Mouse (Mus musculus): ENCODE data around the gene Gm21985. TPM values are rescaled to one million over a fixed set of nuclear protein-coding genes. Genes with fewer than 3 reads are reported as not detected.

The Gm21985 gene
- polyA plus RNA-seq, 1 experiment from 2014 or later: not detected

DNA sequence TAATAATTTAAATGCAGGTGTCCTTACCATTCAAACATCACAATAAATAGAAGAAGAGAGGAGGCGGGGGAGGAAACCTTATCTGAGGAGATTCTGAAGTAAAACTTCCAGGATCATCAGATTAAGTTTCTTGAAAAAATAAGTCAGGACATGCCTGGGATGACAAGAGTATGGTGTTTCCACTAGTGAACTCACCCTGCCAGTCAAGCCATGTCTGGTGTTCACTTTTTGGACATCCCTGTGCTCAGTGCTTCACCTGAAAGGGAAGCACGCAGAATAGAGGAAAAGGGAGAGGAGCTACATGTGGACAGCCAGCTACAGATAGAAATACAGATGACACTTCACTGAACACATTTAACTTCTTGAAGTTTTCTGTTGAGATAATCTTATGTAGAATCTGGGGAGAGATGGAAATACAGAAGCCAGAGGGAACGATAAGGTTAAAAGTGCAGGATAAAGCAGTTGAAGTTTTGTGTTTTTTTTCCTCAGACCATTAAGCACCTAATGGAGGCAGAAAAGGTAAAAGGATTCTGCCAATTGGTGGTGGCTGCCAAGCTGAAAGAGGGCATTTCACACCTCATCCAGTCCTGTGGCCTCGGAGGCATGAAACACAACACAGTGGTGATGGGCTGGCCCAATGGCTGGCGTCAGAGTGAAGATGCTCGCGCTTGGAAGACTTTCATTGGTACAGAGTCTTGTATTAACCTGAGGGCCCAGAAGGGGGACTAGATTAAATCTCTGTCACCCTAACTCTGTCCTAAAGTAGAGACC is 87.8 kb downstream of the Gm21985 start:
- Histone ChIP-seq H3K9me3 (no peaks in the 10 kb centered on the region), H3K4me1 (replicated peaks) (no peaks in the 10 kb centered on the region), H3K4me2 (no peak overlapping the region), H3K36me3 (peaks cover 81% of the 10 kb centered on the region), H3K27ac (no peak overlapping the region), H3K27me3 (no peaks in the 10 kb centered on the region), H3K4me3 (no peak overlapping the region), H3K9ac (no peak overlapping the region)
- no peak for ATAC-seq (ENCODE audit: low FRiP score)
- WGBS: 87% methylated on average over 7 of the region's 7 CpGs

DNA sequence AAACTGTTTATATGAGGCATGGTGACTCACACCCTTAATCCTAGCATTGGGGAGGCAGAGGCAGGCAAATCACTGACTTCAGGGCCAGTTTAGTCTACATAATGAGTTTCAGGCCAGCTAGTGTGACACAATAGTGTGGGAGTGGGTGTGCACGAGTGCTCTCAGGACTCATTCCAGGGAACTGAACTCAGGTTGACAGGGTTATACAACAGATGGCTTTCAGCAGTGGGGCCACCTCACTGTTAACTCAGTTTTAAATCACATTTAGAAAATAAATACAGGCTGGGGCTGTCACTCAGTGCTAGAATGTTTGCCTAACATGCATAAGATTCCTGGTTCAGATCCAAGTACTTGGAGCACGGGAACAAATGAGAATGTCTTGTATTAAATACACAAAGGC is 93.5 kb downstream of the Gm21985 start:
- no peak for ATAC-seq (ENCODE audit: low FRiP score)
- Histone ChIP-seq H3K9me3 (no peaks in the 10 kb centered on the region), H3K9ac (no peak overlapping the region), H3K27ac (no peak overlapping the region), H3K4me2 (no peak overlapping the region), H3K4me1 (replicated peaks) (no peaks in the 10 kb centered on the region), H3K4me3 (no peak overlapping the region), H3K27me3 (no peaks in the 10 kb centered on the region), H3K36me3 (peaks cover 90% of the 10 kb centered on the region)
- 86% methylated on average over 2 of the region's 2 CpGs for WGBS

DNA sequence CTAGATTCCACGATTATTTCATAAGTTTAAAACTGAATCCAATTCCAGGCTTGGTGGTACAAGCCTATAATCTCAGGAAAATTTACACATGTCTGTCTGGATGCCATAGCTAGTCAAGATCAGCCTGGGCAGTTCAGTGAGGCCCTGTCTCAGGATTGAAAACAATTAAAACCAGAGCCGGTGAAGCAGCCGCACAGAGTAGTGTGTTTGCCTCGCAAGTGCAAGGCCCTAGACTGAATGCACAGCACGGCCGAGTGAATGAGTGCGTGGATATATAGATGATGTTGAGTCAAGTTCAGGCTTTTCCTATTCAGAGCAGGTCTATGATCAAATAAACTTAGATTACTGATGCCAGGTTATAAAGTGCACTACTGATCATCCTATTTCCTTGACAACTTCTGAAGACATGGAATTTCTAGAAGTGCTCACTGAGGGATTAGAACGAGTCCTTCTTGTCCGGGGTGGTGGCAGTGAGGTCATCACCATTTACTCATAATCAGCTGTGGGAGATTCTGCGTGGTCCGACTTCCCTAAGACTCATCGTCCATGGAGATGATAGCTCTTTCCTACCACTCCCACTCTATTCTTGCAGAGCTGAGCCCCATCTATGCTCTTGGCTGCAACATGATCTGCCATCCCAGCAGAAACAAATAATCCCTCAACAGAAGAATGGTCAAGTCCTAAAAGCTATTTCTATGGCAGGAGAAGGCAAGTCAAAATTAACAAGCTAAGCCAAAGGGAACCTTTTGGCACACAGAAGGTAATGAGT is 94.1 kb downstream of the Gm21985 start:
- H3K27me3 ChIP-seq: no peaks in the 10 kb centered on the region
- no peak for ATAC-seq (ENCODE audit: low FRiP score)
- no peak overlapping the region for H3K4me2 ChIP-seq
- no peaks in the 10 kb centered on the region for H3K9me3 ChIP-seq
- 93% methylated on average over 12 of the region's 12 CpGs for WGBS
- no peak overlapping the region for H3K4me3 ChIP-seq
- H3K9ac ChIP-seq: no peak overlapping the region
- no peak overlapping the region for H3K27ac ChIP-seq
- H3K36me3 ChIP-seq: peaks cover 87% of the 10 kb centered on the region
- H3K4me1 ChIP-seq (replicated peaks): no peaks in the 10 kb centered on the region

DNA sequence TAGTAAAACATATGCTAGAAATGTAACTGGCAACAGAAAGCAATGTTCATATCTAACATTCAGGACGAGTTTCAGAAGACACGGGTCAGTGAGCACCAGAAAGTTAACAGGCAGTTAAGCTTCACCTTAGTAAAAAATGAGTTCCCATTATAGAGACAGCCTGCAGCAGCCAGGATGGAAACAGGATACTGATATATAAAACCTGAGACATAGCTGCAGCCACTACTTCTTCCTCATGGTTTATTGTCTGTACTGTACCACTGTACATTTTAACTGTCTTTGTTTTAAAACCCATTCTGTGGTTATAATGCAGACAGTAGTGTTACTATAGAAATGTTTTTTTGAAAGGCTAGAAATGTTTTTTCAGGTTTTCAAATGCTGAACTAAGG is 94.7 kb downstream of the Gm21985 start:
- H3K36me3 ChIP-seq: peaks cover 82% of the 10 kb centered on the region
- ATAC-seq (ENCODE audit: low FRiP score): no peak

DNA sequence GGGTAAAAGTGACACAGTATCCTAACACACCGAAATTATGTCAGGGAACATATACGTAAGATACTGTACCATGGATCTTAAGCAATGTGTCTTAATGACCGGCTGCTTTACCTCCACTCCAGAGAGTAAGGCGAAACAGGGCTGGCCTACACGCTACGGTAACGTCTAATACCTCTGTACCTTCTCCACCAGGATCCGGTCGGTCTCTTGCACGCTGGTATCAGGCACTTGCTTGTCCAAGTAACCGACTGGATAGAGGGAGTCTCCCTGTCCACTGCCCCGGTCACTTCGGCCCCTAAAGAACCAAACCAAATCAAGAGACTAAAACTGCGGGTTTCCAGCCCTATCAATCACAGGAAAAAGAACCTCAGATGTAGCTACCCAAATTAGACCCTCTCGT is 101.1 kb downstream of the Gm21985 start:
- peak; percentile 28; the same call in 1 of the 2 replicates for ATAC-seq (ENCODE audit: low FRiP score)
- peak overlapping the region; percentile 92 for H3K27ac ChIP-seq

More for the DNA sequence above, 94.7 kb downstream of the Gm21985 start:
- Histone ChIP-seq H3K4me2 (no peak overlapping the region), H3K4me1 (replicated peaks) (no peaks in the 10 kb centered on the region), H3K9me3 (no peaks in the 10 kb centered on the region), H3K27me3 (no peaks in the 10 kb centered on the region), H3K27ac (no peak overlapping the region), H3K9ac (no peak overlapping the region), H3K4me3 (no peak overlapping the region)
- WGBS: 92% methylated on average over 2 of the region's 2 CpGs

DNA sequence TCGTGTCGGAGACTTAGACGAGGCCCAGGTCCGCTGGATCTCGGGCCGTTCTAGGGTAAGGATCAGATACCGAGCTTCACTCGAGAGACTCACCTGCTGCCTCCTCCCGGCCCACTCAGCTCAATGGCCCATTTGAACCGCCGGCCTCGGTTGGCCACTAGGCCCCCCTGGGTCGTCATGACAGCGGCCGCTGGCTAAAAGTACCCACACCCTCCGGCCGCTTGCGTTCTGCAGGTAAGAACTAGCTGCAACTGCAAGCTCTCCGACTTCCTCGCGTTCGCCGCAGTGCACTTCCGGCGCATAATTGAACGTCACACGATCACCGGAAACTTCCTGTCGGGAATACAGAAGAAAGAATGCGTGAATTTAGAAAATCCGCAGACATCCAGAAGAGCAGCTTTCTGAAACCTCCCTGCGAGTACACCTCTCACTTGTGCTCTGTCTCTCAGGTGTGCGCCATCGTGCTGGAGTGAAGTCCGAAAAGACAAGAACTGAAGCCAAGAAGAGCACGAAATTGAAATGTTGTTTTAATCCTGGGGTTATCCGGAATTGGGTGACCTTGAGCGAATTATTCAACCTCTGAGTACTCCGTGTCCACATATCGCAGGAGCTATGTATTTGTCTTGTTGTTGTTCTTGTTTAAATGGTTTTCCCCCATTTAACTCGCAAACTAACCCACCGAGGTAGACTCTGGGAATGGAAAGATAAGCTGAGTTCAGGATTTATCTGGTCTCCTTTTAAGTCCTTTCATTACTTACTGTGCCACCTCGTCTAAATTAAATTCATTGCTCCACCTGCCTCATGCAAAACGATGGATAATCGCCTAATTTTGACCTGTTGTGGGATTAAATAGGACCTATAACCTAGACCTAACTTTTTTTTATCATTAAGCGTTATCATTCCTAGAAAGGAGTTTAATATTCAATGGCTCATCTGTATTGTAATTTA is 101.9 kb downstream of the Gm21985 start, which contains the start of gene Emc4:
TSS of gene Emc4 (minus strand) at position 302 of the 948 bp plus-strand sequence.
- Histone ChIP-seq H3K9ac (peak within 1 kb of the TSS; percentile 91), H3K9me3 (no peaks in the 10 kb centered on the region), H3K27ac (peak within 1 kb of the TSS; percentile 92), H3K27me3 (no peaks in the 10 kb centered on the region), H3K36me3 (peaks cover 17% of the 10 kb centered on the region), H3K4me1 (replicated peaks) (peaks cover 16% of the 10 kb centered on the region), H3K4me2 (peak within 1 kb of the TSS; percentile 93), H3K4me3 (peak within 1 kb of the TSS; percentile 91)
- WGBS: 2% methylated on average over 46 of the region's 46 CpGs
- ATAC-seq (ENCODE audit: low FRiP score): peak; percentile 89

More for the DNA sequence above, 101.1 kb downstream of the Gm21985 start:
- Histone ChIP-seq H3K27me3 (no peaks in the 10 kb centered on the region), H3K9ac (peak overlapping the region; percentile 91), H3K4me1 (replicated peaks) (peaks cover 16% of the 10 kb centered on the region), H3K9me3 (no peaks in the 10 kb centered on the region), H3K36me3 (peaks cover 22% of the 10 kb centered on the region), H3K4me3 (peak overlapping the region; percentile 91), H3K4me2 (peak overlapping the region; percentile 93)
- 20% methylated on average over 15 of the region's 15 CpGs for WGBS

DNA sequence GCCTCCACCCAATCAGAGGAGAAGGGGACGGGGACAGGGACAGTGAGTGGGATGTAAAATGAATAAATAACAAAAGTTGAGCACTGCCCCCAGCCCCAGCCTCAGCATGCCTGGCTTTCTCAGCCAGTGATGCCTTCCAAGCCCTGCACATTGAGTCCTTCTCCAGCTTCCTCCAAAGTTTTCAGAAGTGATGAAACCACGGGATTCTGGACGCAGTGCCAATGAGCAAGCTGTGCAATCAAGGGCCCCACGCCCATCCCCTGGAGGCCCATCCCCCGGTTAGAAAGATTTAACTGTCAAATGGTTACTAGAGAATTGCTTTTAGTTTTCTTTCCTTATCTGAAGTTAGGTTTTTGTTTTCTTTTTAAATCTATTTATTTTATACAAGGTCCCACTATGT is 103.8 kb downstream of the Gm21985 start:
- Histone ChIP-seq H3K36me3 (no peaks in the 10 kb centered on the region), H3K27me3 (peaks cover 4% of the 10 kb centered on the region; the same call in 1 of the 2 replicates), H3K9me3 (no peaks in the 10 kb centered on the region), H3K27ac (no peak overlapping the region), H3K9ac (no peak overlapping the region), H3K4me3 (no peak overlapping the region), H3K4me2 (no peak overlapping the region), H3K4me1 (replicated peaks) (peaks cover 16% of the 10 kb centered on the region)
- 67% methylated on average over 5 of the region's 5 CpGs for WGBS
- no peak for ATAC-seq (ENCODE audit: low FRiP score)

DNA sequence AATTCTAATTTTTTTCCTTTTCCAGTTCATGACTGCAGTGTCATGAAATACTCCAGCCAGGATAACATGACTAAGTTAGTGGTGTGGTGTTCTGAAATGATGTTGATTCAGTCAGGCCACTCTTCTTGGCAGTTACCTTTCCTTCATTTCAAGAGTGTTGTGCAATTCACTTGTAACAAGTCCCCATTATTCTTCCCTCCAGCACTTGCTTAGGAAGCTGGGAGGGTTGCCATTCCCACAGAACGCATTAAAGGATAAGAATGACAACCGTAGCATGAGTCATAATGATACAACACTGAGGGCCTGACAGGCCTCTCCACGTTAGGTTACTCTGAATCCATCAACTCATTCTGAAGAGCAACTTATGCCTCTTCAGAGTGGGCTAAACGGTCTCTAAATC is 107.0 kb downstream of the Gm21985 start:
- Histone ChIP-seq H3K4me3 (no peak overlapping the region), H3K36me3 (no peaks in the 10 kb centered on the region), H3K27ac (no peak overlapping the region), H3K4me2 (no peak overlapping the region), H3K4me1 (replicated peaks) (peaks cover 3% of the 10 kb centered on the region; the same call in 1 of the 2 replicates), H3K27me3 (peaks cover 12% of the 10 kb centered on the region; the same call in 1 of the 2 replicates), H3K9ac (no peak overlapping the region), H3K9me3 (no peaks in the 10 kb centered on the region)
- ATAC-seq (ENCODE audit: low FRiP score): no peak
- 50% methylated on average over 4 of the region's 4 CpGs for WGBS

DNA sequence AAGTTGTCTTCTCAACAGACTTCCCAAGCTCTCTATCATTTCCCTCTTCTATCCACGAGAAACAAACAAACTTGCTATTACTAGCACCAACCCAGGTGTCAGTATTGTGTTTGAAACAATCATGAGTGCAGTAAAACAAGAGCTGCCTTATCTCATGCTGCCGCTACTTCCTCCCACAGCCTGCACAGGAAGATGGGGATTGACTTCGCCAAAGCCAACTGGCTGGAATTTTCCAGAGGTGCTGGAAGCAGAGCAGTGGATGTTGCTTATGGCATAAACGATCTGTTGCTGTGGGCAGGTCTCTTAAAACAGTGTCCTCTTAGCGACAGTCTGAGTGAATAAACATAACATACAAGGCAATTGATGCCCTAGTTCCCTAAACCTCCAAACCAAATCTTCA is 108.5 kb downstream of the Gm21985 start:
- Histone ChIP-seq H3K4me1 (replicated peaks) (no peaks in the 10 kb centered on the region), H3K4me3 (no peak overlapping the region), H3K27me3 (peaks cover 12% of the 10 kb centered on the region; the same call in 1 of the 2 replicates), H3K4me2 (no peak overlapping the region), H3K36me3 (no peaks in the 10 kb centered on the region), H3K27ac (no peak overlapping the region), H3K9ac (no peak overlapping the region), H3K9me3 (no peaks in the 10 kb centered on the region)
- WGBS: 70% methylated on average over 5 of the region's 5 CpGs
- ATAC-seq (ENCODE audit: low FRiP score): no peak

DNA sequence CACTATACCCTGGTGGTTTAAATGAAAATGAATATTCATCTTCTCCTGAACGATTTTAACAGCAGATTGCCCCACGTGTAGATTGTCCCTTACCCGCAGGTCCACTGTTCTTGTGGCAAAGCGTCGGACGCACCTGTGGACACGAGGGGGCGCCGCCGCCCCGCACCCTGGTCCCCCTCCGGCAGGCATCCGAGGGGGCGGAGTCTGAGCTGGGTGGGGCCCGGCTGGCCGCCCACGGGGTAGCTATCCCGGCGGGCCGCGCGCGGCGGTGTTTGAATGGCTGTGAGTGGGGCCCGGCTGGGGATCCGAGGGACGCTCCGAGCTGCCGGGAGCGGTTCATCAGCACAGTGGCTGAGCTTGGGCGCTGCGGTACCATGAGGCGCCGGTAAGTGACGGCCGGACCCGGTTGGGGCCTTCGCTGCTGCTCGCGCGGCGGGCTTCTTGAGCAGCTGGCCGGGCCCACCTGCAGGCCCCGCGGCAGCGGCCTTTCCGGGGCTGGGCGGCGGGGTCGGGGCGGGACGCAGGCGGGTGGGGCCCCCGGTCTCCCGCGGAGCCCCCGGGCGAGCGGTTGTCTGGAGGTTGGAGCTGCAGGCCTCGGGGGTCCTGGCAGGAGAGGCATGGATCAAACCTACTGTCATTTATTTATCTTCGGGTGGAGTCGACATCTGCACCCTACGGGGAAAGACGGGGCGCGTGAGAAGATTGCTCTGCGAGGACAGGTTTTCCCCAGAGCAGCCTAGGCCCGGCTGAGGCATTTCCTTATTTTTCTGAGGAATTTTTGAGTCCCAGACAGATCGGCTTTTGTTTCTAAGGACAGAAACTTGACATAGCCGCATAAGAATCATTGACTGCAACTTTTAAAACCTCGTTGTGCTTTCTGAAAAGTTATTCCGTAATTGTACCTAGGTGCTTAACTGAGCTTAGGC is 113.1 kb downstream of the Gm21985 start, which contains the start of gene Katnbl1:
TSS of gene Katnbl1 (plus strand) at position 239 of the 926 bp plus-strand sequence.
- H3K9me3 ChIP-seq: no peaks in the 10 kb centered on the region
- H3K4me3 ChIP-seq: peak within 1 kb of the TSS; percentile 87
- H3K4me2 ChIP-seq: peak within 1 kb of the TSS; percentile 69
- peaks cover 12% of the 10 kb centered on the region; the same call in 1 of the 2 replicates for H3K27me3 ChIP-seq
- peak; percentile 99 for ATAC-seq (ENCODE audit: low FRiP score)
- no peaks in the 10 kb centered on the region for H3K36me3 ChIP-seq
- H3K4me1 ChIP-seq (replicated peaks): peaks cover 14% of the 10 kb centered on the region
- H3K27ac ChIP-seq: peak within 1 kb of the TSS; percentile 92
- peak within 1 kb of the TSS; percentile 93 for H3K9ac ChIP-seq
- under 1% methylated on average over 72 of the region's 72 CpGs for WGBS

DNA sequence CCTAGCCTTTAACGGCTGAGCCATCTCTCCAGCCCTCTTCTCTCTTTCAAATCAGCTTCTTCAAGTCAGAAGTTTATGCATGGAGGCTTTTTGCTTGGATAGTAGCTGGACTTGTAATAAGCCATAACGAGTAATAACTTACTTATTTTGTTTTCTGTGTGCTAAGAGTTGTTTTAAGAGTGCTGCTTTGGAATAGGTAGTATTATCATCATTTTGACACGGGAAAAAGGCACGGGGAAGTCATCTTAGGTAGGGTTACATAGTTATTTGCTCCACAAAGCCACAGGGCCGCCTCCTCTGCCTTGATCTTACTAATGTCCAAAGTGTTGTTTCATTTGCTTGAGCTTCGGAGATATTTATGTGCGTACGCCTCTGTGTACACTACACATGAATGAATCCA is 114.0 kb downstream of the Gm21985 start:
- no peak overlapping the region for H3K27ac ChIP-seq
- no peak for ATAC-seq (ENCODE audit: low FRiP score)
- WGBS: 60% methylated on average over 8 of the region's 8 CpGs

More for the DNA sequence above, 114.0 kb downstream of the Gm21985 start:
- 0 out of 2 replicates have a peak, but pooled peaks cover 7% of the 10 kb centered on the region for H3K27me3 ChIP-seq
- peaks cover 14% of the 10 kb centered on the region for H3K4me1 ChIP-seq (replicated peaks)
- peak overlapping the region; percentile 69 for H3K4me2 ChIP-seq
- H3K9me3 ChIP-seq: no peaks in the 10 kb centered on the region
- H3K4me3 ChIP-seq: peak overlapping the region; percentile 87
- H3K9ac ChIP-seq: peak overlapping the region; percentile 93
- H3K36me3 ChIP-seq: no peaks in the 10 kb centered on the region

Measured in hindbrain, embryonic 13.5 days (tissue).